Mouse (Mus musculus) myocyte (in vitro differentiated cells): ENCODE measurements at regions not wholly inside any gene's neighbourhood (a gene's known extent, or its start where the extent isn't known, plus 50 kb on each side); places are given as distances from the start of the nearest gene placed in this dataset.

Source experiments
- POLR2A ChIP-seq: IDR thresholded peaks from one replicate; pipeline ENCODE4 v1.6.1; 2011; ENCODE audit warnings: low read depth, mild to moderate bottlenecking, control low read depth, moderate library complexity; ENCODE audit not compliant: insufficient read length
- USF1 ChIP-seq: IDR thresholded peaks from one replicate; pipeline ENCODE4 v1.6.1; 2011; ENCODE audit warnings: low read depth, mild to moderate bottlenecking, control low read depth, moderate library complexity

DNA sequence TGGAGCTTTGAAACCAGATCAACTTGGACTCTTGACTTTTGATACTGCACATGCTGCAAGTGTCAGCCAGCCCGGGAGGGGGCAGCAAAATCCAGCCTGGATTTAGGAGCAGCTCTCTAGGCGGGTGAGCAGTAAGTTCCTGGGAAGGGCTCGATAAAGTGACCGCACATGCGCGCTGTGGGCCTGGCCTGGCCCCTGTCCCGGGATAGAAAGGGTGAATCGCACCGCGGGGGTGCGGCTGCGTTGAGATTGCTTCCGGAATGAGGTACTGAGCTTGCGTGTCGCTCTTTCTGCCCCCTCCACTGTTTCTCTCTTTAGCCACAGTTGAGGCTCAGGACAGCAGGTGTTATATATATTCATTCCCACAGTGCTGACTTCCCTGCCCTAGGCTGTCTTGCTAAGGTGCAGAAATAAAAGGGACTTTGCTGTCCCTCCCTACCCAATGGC lies 52.1 kb upstream of the Tmem14a start:
- TF ChIP-seq POLR2A (no peak), USF1 (no peak)
